ENCODE assay signal across 8 mouse cellular contexts in genomic region chr5:107597301-107598077, GRCm38 (mm10). TPM values are rescaled to one million over a fixed set of nuclear protein-coding genes. Genes with fewer than 3 reads are reported as not detected.
DNase-seq lines count a peak whose midpoint lies in the region; ATAC-seq and TF ChIP-seq lines count a peak whose summit lies in the region.

Rpap2 (plus strand) TSS chr5:107597373.
Glmn (minus strand) TSS chr5:107597888.

- peak within 1 kb of the TSS; percentile 64 for H3K4me2 ChIP-seq in embryonic facial prominence, embryonic 15.5 days (replicated peaks)
- peak within 1 kb of the TSS; percentile 54 for H3K4me2 ChIP-seq in limb, embryonic 14.5 days (replicated peaks; ENCODE audit: low read depth, low read length, severe bottlenecking)
- peak within 1 kb of the TSS; percentile 57 for H3K4me2 ChIP-seq in midbrain, postnatal 0 days (ENCODE audit: low read depth, low read length, poor library complexity, severe bottlenecking)

- peak within 1 kb of the TSS; percentile 75 for H3K27ac ChIP-seq in bone marrow, adult 2 months (ENCODE audit: control insufficient read depth, insufficient read depth, low read depth, low read length, poor library complexity)
- peak within 1 kb of the TSS; percentile 90 for H3K27ac ChIP-seq in embryonic facial prominence, embryonic 15.5 days (replicated peaks)
- peak within 1 kb of the TSS; percentile 81 for H3K27ac ChIP-seq in limb, embryonic 14.5 days (replicated peaks; ENCODE audit: low read depth, low read length)
- H3K27ac ChIP-seq in midbrain, postnatal 0 days (ENCODE audit: low read depth, low read length): peak within 1 kb of the TSS; percentile 88

- H3K4me3 ChIP-seq in bone marrow, adult 2 months (replicated peaks; ENCODE audit: control insufficient read depth, low read depth, low read length): peak within 1 kb of the TSS; percentile 94
- H3K4me3 ChIP-seq in embryonic facial prominence, embryonic 15.5 days (replicated peaks): peak within 1 kb of the TSS; percentile 79
- H3K4me3 ChIP-seq in limb, embryonic 14.5 days (replicated peaks; ENCODE audit: low read length): peak within 1 kb of the TSS; percentile 70
- peak within 1 kb of the TSS; percentile 75 for H3K4me3 ChIP-seq in midbrain, postnatal 0 days (ENCODE audit: low read depth, low read length)

- WGBS in bone marrow, adult 2 months: 2% methylated on average over 63 of the region's 64 CpGs
- WGBS in embryonic facial prominence, embryonic 15.5 days: under 1% methylated on average over 54 of the region's 64 CpGs
- WGBS in limb, embryonic 14.5 days: under 1% methylated on average over 48 of the region's 64 CpGs
- WGBS in midbrain, postnatal 0 days: under 1% methylated on average over 42 of the region's 64 CpGs

- H3K36me3 ChIP-seq in embryonic facial prominence, embryonic 15.5 days: peaks cover 16% of the 10 kb centered on the region
- H3K36me3 ChIP-seq in limb, embryonic 14.5 days (ENCODE audit: control insufficient read depth, insufficient read depth, low read length): peaks cover 17% of the 10 kb centered on the region
- 0 out of 2 replicates have a peak, but pooled peaks cover 3% of the 10 kb centered on the region for H3K36me3 ChIP-seq in midbrain, postnatal 0 days (ENCODE audit: insufficient read depth, low read length)

- peak; percentile 54; the same call in 1 of the 2 replicates for TF ChIP-seq POLR2A in bone marrow, adult 2 months (IDR thresholded peaks at IDR 0.05; ENCODE audit: borderline replicate concordance, control insufficient read depth, low read depth, low read length)
- TF ChIP-seq POLR2A in limb, embryonic 14.5 days (IDR thresholded peaks at IDR 0.05; ENCODE audit: borderline replicate concordance, extremely low read depth, insufficient read depth, insufficient read length): peak; percentile 82; the same call in 1 of the 2 replicates

- H3K27me3 ChIP-seq in embryonic facial prominence, embryonic 15.5 days: no peaks in the 10 kb centered on the region
- no peaks in the 10 kb centered on the region for H3K27me3 ChIP-seq in limb, embryonic 14.5 days (ENCODE audit: control insufficient read depth, insufficient read depth, low read length)
- no peaks in the 10 kb centered on the region for H3K27me3 ChIP-seq in midbrain, postnatal 0 days (ENCODE audit: insufficient read depth, low read length)

- H3K9ac ChIP-seq in embryonic facial prominence, embryonic 15.5 days: peak within 1 kb of the TSS; percentile 70
- peak within 1 kb of the TSS; percentile 79 for H3K9ac ChIP-seq in limb, embryonic 14.5 days (ENCODE audit: low read depth, low read length, severe bottlenecking)
- H3K9ac ChIP-seq in midbrain, postnatal 0 days (replicated peaks; ENCODE audit: low read length, poor library complexity, severe bottlenecking): peak within 1 kb of the TSS; percentile 73

- ATAC-seq in embryonic facial prominence, embryonic 15.5 days (ENCODE audit: insufficient number of reproducible peaks, low FRiP score, low TSS enrichment, low read depth): peak; percentile 96
- ATAC-seq in limb, embryonic 14.5 days (ENCODE audit: low FRiP score, low read depth): peak; percentile 97
- ATAC-seq in midbrain, postnatal 0 days (ENCODE audit: low FRiP score): peak; percentile 96

- TF ChIP-seq CTCF in bone marrow, adult 2 months (IDR thresholded peaks at IDR 0.05; ENCODE audit: control insufficient read depth, insufficient read depth, low read length): no peak
- TF ChIP-seq CTCF in midbrain, postnatal 0 days (IDR thresholded peaks at IDR 0.05): no peak

- DNase-seq in 416B (ENCODE audit: low read depth): peak; percentile 83
- DNase-seq in heart, adult 8-10 months (ENCODE audit: low spot score): peak; percentile 78
- peak; percentile 88 for DNase-seq in kidney, adult 9 months
- DNase-seq in limb, embryonic 14.5 days (ENCODE audit: low spot score): peak; percentile 86
- DNase-seq in midbrain, postnatal 0 days (ENCODE audit: low spot score): peak; percentile 89
- peak; percentile 73 to 74 for DNase-seq in spleen, postnatal 14 days (ENCODE audit: low spot score in 2 of 2)

- H3K4me1 ChIP-seq in bone marrow, adult 2 months (ENCODE audit: control insufficient read depth, insufficient read depth, low read length): no peaks in the 10 kb centered on the region; the same call in 1 of the 2 replicates
- H3K4me1 ChIP-seq in embryonic facial prominence, embryonic 15.5 days: 0 out of 2 replicates have a peak, but pooled peaks cover 5% of the 10 kb centered on the region
- H3K4me1 ChIP-seq in limb, embryonic 14.5 days (ENCODE audit: control insufficient read depth, insufficient read depth, low read length): peaks cover 4% of the 10 kb centered on the region; the same call in 1 of the 2 replicates
- no peaks in the 10 kb centered on the region for H3K4me1 ChIP-seq in midbrain, postnatal 0 days (ENCODE audit: insufficient read depth, low read length)

- H3K9me3 ChIP-seq in embryonic facial prominence, embryonic 15.5 days (replicated peaks): no peaks in the 10 kb centered on the region
- H3K9me3 ChIP-seq in limb, embryonic 14.5 days (ENCODE audit: control insufficient read depth, low read length): no peaks in the 10 kb centered on the region
- no peaks in the 10 kb centered on the region for H3K9me3 ChIP-seq in midbrain, postnatal 0 days (ENCODE audit: low read length)

RNA-seq across cellular contexts. Expression of gene Rpap2, which starts in this region (rescaled TPM):
- 3.8 and 6.0 TPM in 2 replicates for polyA plus RNA-seq in bone marrow, adult 2 months (2011; ENCODE audit: insufficient read depth, insufficient read length, low replicate concordance, missing spikeins)
- 16.1 and 17.0 TPM in 2 replicates for polyA plus RNA-seq in embryonic facial prominence, embryonic 15.5 days (2015; fragmentation: Nextera tagmentation; extraction: Ambion mirVana)
- total RNA-seq in heart, adult 8-10 months (2022): 1 to 10 TPM; 6.3 to 9.5 (median 7.0) TPM
- 8.4 and 12.6 TPM in 2 replicates for polyA plus RNA-seq in limb, embryonic 14.5 days (2012; rRNA removed)
- 20.9 and 21.6 TPM in 2 replicates for polyA plus RNA-seq in limb, embryonic 14.5 days (2014; fragmentation: Nextera tagmentation; extraction: Ambion mirVana)
- 15.5 and 17.5 TPM in 2 replicates for total RNA-seq in midbrain, postnatal 0 days (2014; rRNA removed)
- 21.4 and 25.2 TPM in 2 replicates for polyA plus RNA-seq in midbrain, postnatal 0 days (2015; fragmentation: Nextera tagmentation; extraction: Ambion mirVana)

RNA-seq across cellular contexts. Expression of gene Glmn, which starts in this region (rescaled TPM):
- polyA plus RNA-seq in bone marrow, adult 2 months (2011; ENCODE audit: insufficient read depth, insufficient read length, low replicate concordance, missing spikeins): 2.7 and 4.6 TPM in 2 replicates
- 25.4 and 27.2 TPM in 2 replicates for polyA plus RNA-seq in embryonic facial prominence, embryonic 15.5 days (2015; fragmentation: Nextera tagmentation; extraction: Ambion mirVana)
- 1 to 10 TPM; 2.8 to 5.0 (median 3.8) TPM for total RNA-seq in heart, adult 8-10 months (2022)
- 12.7 and 19.1 TPM in 2 replicates for polyA plus RNA-seq in limb, embryonic 14.5 days (2012; rRNA removed)
- polyA plus RNA-seq in limb, embryonic 14.5 days (2014; fragmentation: Nextera tagmentation; extraction: Ambion mirVana): 30.7 and 32.1 TPM in 2 replicates
- total RNA-seq in midbrain, postnatal 0 days (2014; rRNA removed): 10.7 and 20.0 TPM in 2 replicates
- 36.1 and 39.8 TPM in 2 replicates for polyA plus RNA-seq in midbrain, postnatal 0 days (2015; fragmentation: Nextera tagmentation; extraction: Ambion mirVana)

Comparison
In these comparisons a context has a peak if more than half of its experiments do, and no peak if none do; other contexts are left out.
1. Peak in every context shown above with its lines: DNase-seq, ATAC-seq, H3K4me3 ChIP-seq and H3K27ac ChIP-seq.